Mouse (Mus musculus): ENCODE measurements around the gene Ptprk. TPM values are rescaled to one million over a fixed set of nuclear protein-coding genes. Genes with fewer than 3 reads are reported as not detected.

Ptprk gene
- polyA plus RNA-seq, 2 experiments: 21.4 to 25.2 TPM

DNA sequence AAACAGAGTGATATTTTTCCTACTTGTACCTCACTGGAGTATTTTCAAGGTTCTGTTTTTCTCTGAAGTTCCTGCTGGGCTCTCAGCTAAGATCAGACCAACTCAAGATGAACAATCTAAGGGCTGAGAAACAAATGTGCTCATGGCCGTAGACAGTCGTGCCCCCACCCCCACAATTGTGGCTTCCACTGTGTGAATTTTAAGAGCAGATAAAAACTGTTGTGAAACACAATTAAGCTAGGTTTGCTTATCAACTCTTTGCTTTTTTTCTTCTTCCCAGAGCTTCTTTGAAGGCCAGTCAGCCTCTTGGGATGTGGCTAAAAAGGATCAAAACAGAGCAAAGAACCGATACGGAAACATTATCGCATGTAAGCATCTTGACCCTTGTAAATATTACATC lies 493.4 kb downstream of the Ptprk start:
- no peaks in the 10 kb centered on the region; the same call in 1 of the 2 replicates for H3K36me3 ChIP-seq (ENCODE audit: control insufficient read depth, insufficient read depth, low read length)
- no peak for TF ChIP-seq POLR2A (IDR thresholded peaks at IDR 0.05; ENCODE audit: borderline replicate concordance, extremely low read depth, insufficient read depth, insufficient read length)
- H3K9ac ChIP-seq (ENCODE audit: low read depth, low read length, severe bottlenecking): no peak overlapping the region
- no peaks in the 10 kb centered on the region for H3K27me3 ChIP-seq (ENCODE audit: control insufficient read depth, insufficient read depth, low read length)
- no peak for ATAC-seq (ENCODE audit: low FRiP score, low read depth)
- DNase-seq (ENCODE audit: low spot score): no peak
- no peaks in the 10 kb centered on the region for H3K9me3 ChIP-seq (ENCODE audit: control insufficient read depth, low read length)
- H3K4me3 ChIP-seq (replicated peaks; ENCODE audit: low read length): no peak overlapping the region
- WGBS: 89% methylated on average over 5 of the region's 5 CpGs
- no peaks in the 10 kb centered on the region for H3K4me1 ChIP-seq (ENCODE audit: control insufficient read depth, insufficient read depth, low read length)
- no peak overlapping the region for H3K27ac ChIP-seq (replicated peaks; ENCODE audit: low read depth, low read length)
- H3K4me2 ChIP-seq (replicated peaks; ENCODE audit: low read depth, low read length, severe bottlenecking): no peak overlapping the region

DNA sequence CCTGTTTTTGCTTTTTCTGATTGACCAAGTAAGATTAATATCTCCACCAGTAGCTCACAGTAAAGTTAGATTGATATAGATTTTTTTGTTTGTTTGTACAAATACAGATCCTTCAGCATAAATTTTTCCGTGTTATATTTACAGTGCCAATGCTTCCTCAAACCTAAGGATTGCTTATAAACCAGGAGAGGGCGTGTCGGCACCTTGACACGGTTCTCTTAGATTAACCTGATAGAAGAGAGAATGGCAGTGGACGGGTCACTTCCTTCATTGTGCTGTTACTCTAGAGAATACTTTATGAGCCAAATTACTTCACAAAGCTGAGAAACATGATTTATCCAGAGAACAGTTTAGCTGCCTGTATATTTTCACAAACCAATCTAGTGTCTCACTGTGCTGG lies 505.0 kb downstream of the Ptprk start:
- no peaks in the 10 kb centered on the region for H3K9me3 ChIP-seq (ENCODE audit: control insufficient read depth, low read length)
- no peak for ATAC-seq (ENCODE audit: low FRiP score, low read depth)

DNA sequence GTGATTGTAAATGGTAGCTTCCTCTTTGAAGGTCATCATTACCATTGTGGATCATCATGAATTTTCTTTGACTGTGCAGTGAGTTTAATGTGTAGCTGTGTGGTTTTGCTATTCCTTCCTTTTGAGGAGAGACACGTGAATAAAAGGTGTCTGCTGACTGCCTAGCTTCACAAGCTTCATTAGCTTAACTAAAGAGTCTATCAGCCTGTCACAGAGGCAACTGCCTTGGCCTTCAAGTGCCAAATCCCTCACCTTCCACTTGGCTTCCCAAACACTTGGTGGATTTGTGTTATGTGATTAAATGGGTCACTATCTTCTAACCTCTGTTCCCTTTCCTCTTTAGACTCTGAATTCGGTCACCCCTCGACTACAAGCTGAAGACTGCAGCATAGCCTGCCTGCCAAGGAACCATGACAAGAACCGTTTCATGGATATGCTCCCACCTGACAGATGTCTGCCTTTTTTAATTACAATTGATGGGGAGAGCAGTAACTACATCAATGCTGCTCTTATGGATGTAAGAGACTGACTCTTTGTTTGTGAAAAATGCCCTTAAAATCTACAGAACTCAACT lies 512.0 kb downstream of the Ptprk start:
- no peak for TF ChIP-seq POLR2A (IDR thresholded peaks at IDR 0.05; ENCODE audit: borderline replicate concordance, extremely low read depth, insufficient read depth, insufficient read length)
- Histone ChIP-seq H3K27ac (replicated peaks; ENCODE audit: low read depth, low read length) (no peak overlapping the region), H3K36me3 (ENCODE audit: control insufficient read depth, insufficient read depth, low read length) (peaks cover 13% of the 10 kb centered on the region), H3K4me3 (replicated peaks; ENCODE audit: low read length) (no peak overlapping the region), H3K9me3 (ENCODE audit: control insufficient read depth, low read length) (no peaks in the 10 kb centered on the region), H3K9ac (ENCODE audit: low read depth, low read length, severe bottlenecking) (no peak overlapping the region), H3K27me3 (ENCODE audit: control insufficient read depth, insufficient read depth, low read length) (no peaks in the 10 kb centered on the region), H3K4me1 (ENCODE audit: control insufficient read depth, insufficient read depth, low read length) (no peaks in the 10 kb centered on the region), H3K4me2 (replicated peaks; ENCODE audit: low read depth, low read length, severe bottlenecking) (no peak overlapping the region)
- no peak for DNase-seq (ENCODE audit: low spot score)
- 74% methylated on average over 4 of the region's 4 CpGs for WGBS
- no peak for ATAC-seq (ENCODE audit: low FRiP score, low read depth)

More for the DNA sequence above, 505.0 kb downstream of the Ptprk start:
- Histone ChIP-seq H3K27me3 (ENCODE audit: control insufficient read depth, insufficient read depth, low read length) (no peaks in the 10 kb centered on the region), H3K36me3 (ENCODE audit: control insufficient read depth, insufficient read depth, low read length) (peaks cover 5% of the 10 kb centered on the region), H3K4me1 (ENCODE audit: control insufficient read depth, insufficient read depth, low read length) (no peaks in the 10 kb centered on the region), H3K4me3 (replicated peaks; ENCODE audit: low read length) (no peak overlapping the region), H3K4me2 (replicated peaks; ENCODE audit: low read depth, low read length, severe bottlenecking) (no peak overlapping the region), H3K27ac (replicated peaks; ENCODE audit: low read depth, low read length) (no peak overlapping the region), H3K9ac (ENCODE audit: low read depth, low read length, severe bottlenecking) (no peak overlapping the region)
- no peak for TF ChIP-seq POLR2A (IDR thresholded peaks at IDR 0.05; ENCODE audit: borderline replicate concordance, extremely low read depth, insufficient read depth, insufficient read length)
- DNase-seq (ENCODE audit: low spot score): no peak
- WGBS: 76% methylated on average over 5 of the region's 5 CpGs

DNA sequence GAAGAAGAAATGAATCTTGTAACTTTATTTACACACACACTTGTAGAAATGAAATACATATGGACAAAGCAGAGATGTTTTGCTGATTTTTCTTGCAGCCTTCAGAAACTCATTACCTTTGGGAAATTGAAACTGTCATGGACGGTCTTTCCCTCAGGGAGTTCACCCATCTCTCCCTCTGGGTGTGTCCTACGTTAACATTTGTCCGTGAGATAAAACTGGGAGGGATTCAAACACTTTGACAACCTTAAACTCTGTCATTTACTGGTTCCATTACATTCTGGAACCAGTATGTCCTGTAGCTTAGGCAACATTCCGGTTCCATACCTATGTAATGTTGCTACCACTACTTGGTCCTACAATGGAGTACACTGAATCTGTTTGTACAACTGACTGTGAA lies 513.8 kb downstream of the Ptprk start:
- 87% methylated on average over 4 of the region's 4 CpGs for WGBS

DNA sequence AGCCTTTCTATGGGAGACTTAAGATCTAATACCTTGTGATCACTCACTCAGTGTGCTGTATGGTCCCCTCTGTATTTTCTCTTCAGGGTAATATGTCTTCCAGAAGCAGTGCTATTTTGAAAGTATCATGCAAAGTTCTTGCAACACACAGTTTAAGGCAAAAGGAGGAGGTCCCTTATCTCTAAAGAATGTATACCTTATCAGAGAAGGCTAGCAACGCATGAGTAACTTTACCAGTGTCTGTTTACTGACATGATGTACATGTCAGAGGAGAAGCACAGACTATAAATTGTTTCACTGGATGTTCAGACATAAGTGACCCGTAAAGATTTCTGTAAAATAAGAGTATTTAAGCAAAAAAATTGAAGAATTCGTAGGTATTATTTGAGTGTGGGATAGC lies 516.2 kb downstream of the Ptprk start:
- Histone ChIP-seq H3K9ac (ENCODE audit: low read depth, low read length, severe bottlenecking) (no peak overlapping the region), H3K36me3 (ENCODE audit: control insufficient read depth, insufficient read depth, low read length) (peaks cover 24% of the 10 kb centered on the region), H3K4me2 (replicated peaks; ENCODE audit: low read depth, low read length, severe bottlenecking) (no peak overlapping the region), H3K9me3 (ENCODE audit: control insufficient read depth, low read length) (no peaks in the 10 kb centered on the region), H3K27ac (replicated peaks; ENCODE audit: low read depth, low read length) (no peak overlapping the region), H3K27me3 (ENCODE audit: control insufficient read depth, insufficient read depth, low read length) (no peaks in the 10 kb centered on the region), H3K4me1 (ENCODE audit: control insufficient read depth, insufficient read depth, low read length) (no peaks in the 10 kb centered on the region), H3K4me3 (replicated peaks; ENCODE audit: low read length) (no peak overlapping the region)
- DNase-seq (ENCODE audit: low spot score) (no peak), ATAC-seq (ENCODE audit: low FRiP score, low read depth) (no peak)
- WGBS: 92% methylated on average over 3 of the region's 3 CpGs
- TF ChIP-seq POLR2A (IDR thresholded peaks at IDR 0.05; ENCODE audit: borderline replicate concordance, extremely low read depth, insufficient read depth, insufficient read length): no peak

More for the DNA sequence above, 513.8 kb downstream of the Ptprk start:
- Histone ChIP-seq H3K27ac (replicated peaks; ENCODE audit: low read depth, low read length) (no peak overlapping the region), H3K4me3 (replicated peaks; ENCODE audit: low read length) (no peak overlapping the region), H3K9me3 (ENCODE audit: control insufficient read depth, low read length) (no peaks in the 10 kb centered on the region), H3K9ac (ENCODE audit: low read depth, low read length, severe bottlenecking) (no peak overlapping the region), H3K4me2 (replicated peaks; ENCODE audit: low read depth, low read length, severe bottlenecking) (no peak overlapping the region), H3K4me1 (ENCODE audit: control insufficient read depth, insufficient read depth, low read length) (no peaks in the 10 kb centered on the region), H3K36me3 (ENCODE audit: control insufficient read depth, insufficient read depth, low read length) (peaks cover 22% of the 10 kb centered on the region), H3K27me3 (ENCODE audit: control insufficient read depth, insufficient read depth, low read length) (no peaks in the 10 kb centered on the region)
- DNase-seq (ENCODE audit: low spot score): no peak
- TF ChIP-seq POLR2A (IDR thresholded peaks at IDR 0.05; ENCODE audit: borderline replicate concordance, extremely low read depth, insufficient read depth, insufficient read length): no peak
- no peak for ATAC-seq (ENCODE audit: low FRiP score, low read depth)
